Mouse (Mus musculus): ENCODE measurements around the gene Pgd. TPM values are rescaled to one million over a fixed set of nuclear protein-coding genes. Genes with fewer than 3 reads are reported as not detected.

Gene Pgd
- polyA plus RNA-seq, 1 experiment, result 98.7 TPM

GRCm38 (mm10) chr4:149143594-149143993 is 23.0 kb downstream of the Pgd start:
- peaks cover 13% of the 10 kb centered on the region for H3K4me1 ChIP-seq (replicated peaks; ENCODE audit: control insufficient read depth, insufficient read depth, low read length)
- TF ChIP-seq POLR2A (IDR thresholded peaks at IDR 0.05; ENCODE audit: control insufficient read depth, extremely low read depth, insufficient read depth, low read length, poor library complexity), result no peak
- no peak for TF ChIP-seq CTCF (IDR thresholded peaks at IDR 0.05; ENCODE audit: borderline replicate concordance, control insufficient read depth, extremely low read depth, insufficient read depth, low read length, poor library complexity)
- H3K27me3 ChIP-seq (ENCODE audit: control insufficient read depth, insufficient read depth, low read length), result no peaks in the 10 kb centered on the region
- no peak overlapping the region for H3K27ac ChIP-seq (ENCODE audit: control insufficient read depth, insufficient read depth, low read length)
- no peaks in the 10 kb centered on the region for H3K36me3 ChIP-seq (ENCODE audit: control insufficient read depth, insufficient read depth, low read length)
- 24% methylated on average over 4 of the region's 4 CpGs for WGBS
- no peak overlapping the region for H3K4me3 ChIP-seq (ENCODE audit: control insufficient read depth, insufficient read depth, low read length)
- no peak for DNase-seq

- TF ChIP-seq CTCF (IDR thresholded peaks at IDR 0.05; ENCODE audit: borderline replicate concordance, control insufficient read depth, extremely low read depth, insufficient read depth, low read length, poor library complexity) (no peak), POLR2A (IDR thresholded peaks at IDR 0.05; ENCODE audit: control insufficient read depth, extremely low read depth, insufficient read depth, low read length, poor library complexity) (no peak)
- Histone ChIP-seq H3K4me1 (replicated peaks; ENCODE audit: control insufficient read depth, insufficient read depth, low read length) (peaks cover 6% of the 10 kb centered on the region), H3K27ac (ENCODE audit: control insufficient read depth, insufficient read depth, low read length) (no peak overlapping the region), H3K36me3 (ENCODE audit: control insufficient read depth, insufficient read depth, low read length) (no peaks in the 10 kb centered on the region), H3K27me3 (ENCODE audit: control insufficient read depth, insufficient read depth, low read length) (no peaks in the 10 kb centered on the region), H3K4me3 (ENCODE audit: control insufficient read depth, insufficient read depth, low read length) (no peak overlapping the region)
- DNase-seq, result no peak
- WGBS, result 92% methylated on average over 8 of the region's 8 CpGs
Observed at GRCm38 (mm10) chr4:149138515-149138914, 28.1 kb downstream of the Pgd start.

- Histone ChIP-seq H3K4me1 (replicated peaks; ENCODE audit: control insufficient read depth, insufficient read depth, low read length) (peaks cover 6% of the 10 kb centered on the region), H3K27ac (ENCODE audit: control insufficient read depth, insufficient read depth, low read length) (no peak within 1 kb of the TSS), H3K4me3 (ENCODE audit: control insufficient read depth, insufficient read depth, low read length) (peak within 1 kb of the TSS; percentile 83), H3K36me3 (ENCODE audit: control insufficient read depth, insufficient read depth, low read length) (no peaks in the 10 kb centered on the region), H3K27me3 (ENCODE audit: control insufficient read depth, insufficient read depth, low read length) (no peaks in the 10 kb centered on the region)
- TF ChIP-seq CTCF (IDR thresholded peaks at IDR 0.05; ENCODE audit: borderline replicate concordance, control insufficient read depth, extremely low read depth, insufficient read depth, low read length, poor library complexity), result peak; percentile 97
- TF ChIP-seq POLR2A (IDR thresholded peaks at IDR 0.05; ENCODE audit: control insufficient read depth, extremely low read depth, insufficient read depth, low read length, poor library complexity), result peak; percentile 28; the same call in 1 of the 2 replicates
- DNase-seq, result peak; percentile 91
- WGBS, result under 1% methylated on average over 68 of the region's 68 CpGs
Observed at GRCm38 (mm10) chr4:149136982-149137770, 29.4 kb downstream of the Pgd start, which contains the start of gene Cenps. TSS of gene Cenps (minus strand) at chr4:149137629.

- DNase-seq, result no peak
- Histone ChIP-seq H3K4me1 (replicated peaks; ENCODE audit: control insufficient read depth, insufficient read depth, low read length) (peaks cover 6% of the 10 kb centered on the region), H3K27ac (ENCODE audit: control insufficient read depth, insufficient read depth, low read length) (no peak overlapping the region), H3K36me3 (ENCODE audit: control insufficient read depth, insufficient read depth, low read length) (no peaks in the 10 kb centered on the region), H3K4me3 (ENCODE audit: control insufficient read depth, insufficient read depth, low read length) (0 out of 2 replicates have a peak overlapping the region, but pooled peaks have one; percentile 8), H3K27me3 (ENCODE audit: control insufficient read depth, insufficient read depth, low read length) (no peaks in the 10 kb centered on the region)
- 84% methylated on average over 18 of the region's 18 CpGs for WGBS
- TF ChIP-seq POLR2A (IDR thresholded peaks at IDR 0.05; ENCODE audit: control insufficient read depth, extremely low read depth, insufficient read depth, low read length, poor library complexity), result no peak
- TF ChIP-seq CTCF (IDR thresholded peaks at IDR 0.05; ENCODE audit: borderline replicate concordance, control insufficient read depth, extremely low read depth, insufficient read depth, low read length, poor library complexity), result no peak
Observed at GRCm38 (mm10) chr4:149136116-149136850, 30.3 kb downstream of the Pgd start.

GRCm38 (mm10) chr4:149133395-149133794 is 33.2 kb downstream of the Pgd start:
- 97% methylated on average over 5 of the region's 5 CpGs for WGBS
- TF ChIP-seq CTCF (IDR thresholded peaks at IDR 0.05; ENCODE audit: borderline replicate concordance, control insufficient read depth, extremely low read depth, insufficient read depth, low read length, poor library complexity) (no peak), POLR2A (IDR thresholded peaks at IDR 0.05; ENCODE audit: control insufficient read depth, extremely low read depth, insufficient read depth, low read length, poor library complexity) (no peak)
- Histone ChIP-seq H3K27me3 (ENCODE audit: control insufficient read depth, insufficient read depth, low read length) (no peaks in the 10 kb centered on the region), H3K36me3 (ENCODE audit: control insufficient read depth, insufficient read depth, low read length) (no peaks in the 10 kb centered on the region), H3K4me1 (replicated peaks; ENCODE audit: control insufficient read depth, insufficient read depth, low read length) (peaks cover 6% of the 10 kb centered on the region), H3K4me3 (ENCODE audit: control insufficient read depth, insufficient read depth, low read length) (no peak overlapping the region), H3K27ac (ENCODE audit: control insufficient read depth, insufficient read depth, low read length) (no peak overlapping the region)
- no peak for DNase-seq

- H3K27ac ChIP-seq (ENCODE audit: control insufficient read depth, insufficient read depth, low read length), result no peak overlapping the region
- no peaks in the 10 kb centered on the region for H3K27me3 ChIP-seq (ENCODE audit: control insufficient read depth, insufficient read depth, low read length)
- WGBS, result 93% methylated on average over 20 of the region's 21 CpGs
- no peaks in the 10 kb centered on the region for H3K36me3 ChIP-seq (ENCODE audit: control insufficient read depth, insufficient read depth, low read length)
- TF ChIP-seq POLR2A (IDR thresholded peaks at IDR 0.05; ENCODE audit: control insufficient read depth, extremely low read depth, insufficient read depth, low read length, poor library complexity) (no peak), CTCF (IDR thresholded peaks at IDR 0.05; ENCODE audit: borderline replicate concordance, control insufficient read depth, extremely low read depth, insufficient read depth, low read length, poor library complexity) (no peak)
- no peak for DNase-seq
- no peak overlapping the region for H3K4me3 ChIP-seq (ENCODE audit: control insufficient read depth, insufficient read depth, low read length)
- H3K4me1 ChIP-seq (replicated peaks; ENCODE audit: control insufficient read depth, insufficient read depth, low read length), result peaks cover 6% of the 10 kb centered on the region
Observed at GRCm38 (mm10) chr4:149131789-149132565, 34.6 kb downstream of the Pgd start.

Measured in thymus, adult 2 months (tissue).